Mouse (Mus musculus) frontal cortex, postnatal 36 days (tissue): Measurements from ENCODE around the gene Pik3c2g.
"Not testable (repeated sequence)": the region's sequence is repeated elsewhere in the genome, so short reads cannot be mapped to it uniquely, and the experiment has no call there.

Source experiments
- DNase-seq, 2 experiments: peaks; one replicate each; pipeline ENCODE4 v3.0.0; 2022; ENCODE audit warnings: low spot score in 2 of 2

The Pik3c2g gene

GRCm38 (mm10) chr6:139908997-139909669 is 322.1 kb downstream of the Pik3c2g start:
- no peak for DNase-seq

DNA sequence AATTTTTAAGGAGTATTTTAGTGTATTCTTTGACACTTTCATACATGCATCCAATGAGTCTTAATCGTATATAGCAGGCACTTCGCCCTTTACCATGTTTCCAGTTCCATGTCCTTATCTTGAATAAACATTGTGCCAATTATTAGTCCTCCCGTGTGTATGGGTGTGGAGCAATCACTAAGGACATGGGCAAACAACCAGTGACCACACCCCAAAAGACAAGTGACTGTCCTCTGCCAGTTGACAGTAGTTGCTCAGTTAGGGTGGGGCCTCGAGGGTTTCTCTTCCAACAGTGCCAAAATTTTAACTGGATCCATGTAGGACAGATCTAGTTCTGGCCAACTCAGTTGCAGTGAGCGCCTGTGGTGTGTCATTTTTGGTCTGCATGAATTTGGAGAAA is 341.7 kb downstream of the Pik3c2g start:
- no peak for DNase-seq

DNA sequence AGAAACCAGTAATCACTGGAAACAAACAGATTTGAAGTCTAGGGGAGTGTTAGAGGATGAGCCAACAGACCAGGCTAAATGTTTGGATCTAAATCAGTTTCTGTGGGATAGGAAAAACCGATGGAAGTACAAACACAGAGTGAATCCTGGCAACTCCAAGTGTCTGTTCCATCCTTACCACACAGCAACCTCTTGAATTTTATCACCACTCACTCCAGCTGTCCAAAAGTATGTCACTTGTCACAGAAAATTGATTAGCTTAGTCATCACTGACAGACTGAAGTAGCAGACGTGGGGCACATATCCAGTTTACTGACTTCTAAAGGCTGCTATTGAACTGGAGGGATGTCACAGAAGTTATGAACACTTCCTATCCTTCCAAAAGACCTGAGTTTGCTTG is 347.8 kb downstream of the Pik3c2g start:
- DNase-seq: no peak

DNA sequence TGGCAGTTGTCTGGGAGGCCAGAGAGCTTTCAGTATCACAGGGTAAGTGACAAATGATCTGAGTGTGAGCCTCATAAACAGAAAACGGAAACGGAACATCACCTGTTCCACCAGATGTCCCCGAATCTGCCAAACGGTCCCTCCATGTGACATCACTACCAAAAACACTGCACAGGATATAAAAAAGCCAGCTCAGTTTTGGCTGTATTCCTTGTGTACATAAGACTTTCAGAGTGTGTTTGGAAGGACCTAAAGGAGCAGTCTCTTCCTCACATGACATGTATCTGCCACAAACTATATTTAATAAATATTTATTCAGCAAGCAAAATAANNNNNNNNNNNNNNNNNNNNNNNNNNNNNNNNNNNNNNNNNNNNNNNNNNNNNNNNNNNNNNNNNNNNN is 350.6 kb downstream of the Pik3c2g start:
- DNase-seq: not testable (repeated sequence)

DNA sequence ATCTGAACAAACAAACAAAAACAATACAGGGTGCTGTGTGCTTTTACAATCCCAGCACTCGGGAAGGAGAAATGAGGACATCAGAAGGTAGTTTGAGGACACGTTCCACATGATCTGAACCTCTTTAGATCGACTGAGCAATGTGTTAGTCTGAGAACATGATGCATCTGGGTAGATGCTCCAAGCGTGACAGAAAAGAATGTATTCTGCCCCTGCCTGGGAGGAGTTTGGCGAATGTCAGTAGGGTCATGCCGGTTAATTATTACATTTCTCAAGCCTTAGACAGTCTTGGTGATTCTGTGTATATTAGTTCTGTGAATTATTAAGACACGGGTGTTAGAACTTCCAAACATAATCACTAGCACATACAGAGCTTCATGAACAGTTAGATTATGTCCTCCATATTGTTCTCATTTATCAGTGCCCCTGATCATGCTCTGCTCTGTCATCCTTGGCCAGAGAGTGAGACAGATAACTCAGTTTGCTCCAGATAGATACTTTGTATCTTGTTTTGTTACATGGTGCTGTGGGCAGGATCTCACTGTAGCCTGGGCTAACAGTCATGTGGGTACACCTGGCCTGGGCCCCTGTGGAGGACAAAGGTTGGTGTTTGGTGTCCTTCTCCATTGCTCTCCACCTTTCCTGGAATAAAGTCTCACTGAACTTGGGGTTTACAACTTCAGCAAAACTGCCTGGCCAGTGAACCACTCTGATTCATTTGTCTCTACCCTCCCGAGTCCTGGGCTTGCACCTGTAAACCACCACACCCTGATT is 360.3 kb downstream of the Pik3c2g start:
- no peak for DNase-seq

DNA sequence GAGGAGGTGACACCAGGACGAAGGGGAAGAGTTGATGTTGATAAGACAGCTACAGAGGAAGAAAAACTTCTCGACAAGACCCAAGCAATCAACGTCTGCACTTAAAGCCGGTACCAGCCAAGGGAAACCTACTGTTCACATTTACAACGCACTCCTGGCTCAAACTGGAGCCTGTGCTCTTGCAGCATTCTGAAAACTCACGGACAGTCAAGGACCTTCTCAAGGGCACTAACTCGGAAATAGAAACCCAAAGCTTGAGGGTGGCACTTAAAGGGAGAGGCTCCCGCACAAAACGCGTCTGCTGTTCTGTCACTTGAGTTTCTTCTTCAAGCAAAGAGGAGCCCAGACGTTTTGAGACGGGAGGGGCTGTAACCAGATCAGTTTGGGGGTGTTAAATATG is 366.6 kb downstream of the Pik3c2g start:
- no peak for DNase-seq

DNA sequence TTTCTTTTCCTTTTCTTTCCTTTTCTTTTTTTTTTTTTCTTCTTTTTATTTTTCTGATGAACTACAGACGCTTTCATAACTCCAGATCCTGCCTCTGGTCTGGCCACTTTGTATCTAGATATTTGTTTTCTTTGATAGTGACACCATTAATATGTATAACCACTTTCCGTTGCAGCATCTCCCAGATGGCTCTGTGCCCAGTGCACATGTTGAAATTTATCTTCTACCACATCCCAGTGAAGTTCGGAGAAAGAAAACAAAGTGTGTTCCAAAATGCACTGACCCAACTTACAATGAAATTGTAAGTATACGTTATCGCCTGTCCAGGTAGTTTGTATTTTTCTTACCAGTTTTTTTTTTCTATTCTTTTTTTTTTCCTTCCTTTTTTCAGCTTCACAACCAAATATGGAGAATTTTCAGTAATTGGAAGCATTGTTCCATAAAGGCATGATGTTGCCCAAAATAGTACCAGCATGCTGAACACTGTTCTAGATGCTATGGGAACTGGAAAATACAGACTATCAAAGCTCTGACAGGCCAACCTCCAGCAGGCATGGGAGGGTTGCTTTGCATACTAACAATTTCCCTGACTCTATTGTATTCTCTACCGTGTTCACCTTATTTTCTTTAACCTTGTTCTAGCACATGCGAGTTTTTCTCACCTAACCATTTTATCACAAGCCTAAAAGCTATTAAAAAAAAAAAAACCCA is 370.7 kb downstream of the Pik3c2g start:
- DNase-seq: no peak

DNA sequence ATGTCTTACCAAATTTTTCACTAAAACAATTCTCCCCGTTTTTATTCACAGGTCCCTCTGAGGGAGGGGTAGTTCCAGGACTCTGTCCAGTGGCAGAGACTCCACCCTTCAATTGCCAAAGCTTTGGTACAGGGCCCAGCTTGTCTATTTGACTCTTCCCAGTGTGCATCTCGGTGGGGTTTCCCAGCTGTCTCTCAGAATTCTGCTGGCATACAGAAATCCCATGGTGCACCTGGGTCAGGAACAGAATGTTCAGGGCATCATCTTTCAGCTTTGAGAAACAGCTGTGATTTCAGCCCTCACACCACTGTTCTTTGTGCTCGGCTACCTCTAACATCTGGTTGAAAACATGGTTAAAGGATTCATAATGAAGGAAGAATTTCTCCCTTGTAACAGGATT is 376.8 kb downstream of the Pik3c2g start:
- DNase-seq: no peak

- DNase-seq: no peak
Observed at GRCm38 (mm10) chr6:139964895-139965294, 377.9 kb downstream of the Pik3c2g start.

DNA sequence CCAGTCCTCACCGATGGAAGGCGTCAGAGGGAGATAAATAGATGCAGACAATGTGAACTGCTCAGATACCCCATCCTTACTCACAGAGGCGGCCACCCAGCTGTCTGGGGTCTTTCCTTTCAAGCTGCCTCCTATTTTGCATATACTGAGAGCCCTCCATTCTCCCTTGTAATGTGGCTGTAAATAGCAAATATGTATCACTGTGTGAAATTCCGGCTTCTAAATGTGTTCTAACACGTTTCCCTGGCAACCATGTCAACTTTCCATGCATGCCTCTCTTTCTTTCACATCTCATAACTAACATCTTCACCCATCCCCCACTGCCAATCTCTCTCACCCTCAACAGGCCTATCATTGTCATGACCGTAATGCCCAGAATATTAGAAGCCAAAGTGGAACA is 379.7 kb downstream of the Pik3c2g start:
- DNase-seq: no peak

DNA sequence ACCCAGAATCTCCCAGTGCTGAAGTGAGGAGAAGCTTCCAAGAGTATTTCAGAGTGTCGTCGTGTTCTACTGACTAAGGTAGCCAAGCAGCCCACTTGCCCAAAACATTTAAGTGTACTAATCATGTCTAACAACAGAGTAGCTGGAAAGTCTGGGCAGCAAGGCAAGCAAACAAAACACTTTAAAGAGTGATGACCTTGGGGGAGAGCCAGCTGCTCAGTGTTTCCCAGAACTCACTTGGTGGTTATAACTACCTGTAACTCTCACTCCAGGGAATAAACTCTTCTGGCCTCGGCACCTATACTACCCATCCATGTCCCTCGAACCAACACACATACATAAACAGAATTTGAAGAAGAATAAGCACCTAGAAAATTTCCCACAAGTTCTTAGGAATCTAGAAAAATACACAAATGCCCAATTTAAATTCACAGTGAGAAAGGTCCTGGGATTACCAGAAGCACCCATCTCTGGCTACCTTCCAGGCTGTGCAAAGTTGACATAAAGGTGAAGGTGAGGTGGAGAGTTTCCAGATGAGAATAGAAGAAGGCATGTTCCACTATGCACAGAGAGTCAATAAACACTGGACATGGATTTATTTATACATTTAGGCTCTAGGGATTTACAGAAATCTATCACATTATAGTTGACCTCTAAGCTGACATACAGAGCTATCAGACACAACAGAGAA is 384.7 kb downstream of the Pik3c2g start:
- no peak for DNase-seq

DNA sequence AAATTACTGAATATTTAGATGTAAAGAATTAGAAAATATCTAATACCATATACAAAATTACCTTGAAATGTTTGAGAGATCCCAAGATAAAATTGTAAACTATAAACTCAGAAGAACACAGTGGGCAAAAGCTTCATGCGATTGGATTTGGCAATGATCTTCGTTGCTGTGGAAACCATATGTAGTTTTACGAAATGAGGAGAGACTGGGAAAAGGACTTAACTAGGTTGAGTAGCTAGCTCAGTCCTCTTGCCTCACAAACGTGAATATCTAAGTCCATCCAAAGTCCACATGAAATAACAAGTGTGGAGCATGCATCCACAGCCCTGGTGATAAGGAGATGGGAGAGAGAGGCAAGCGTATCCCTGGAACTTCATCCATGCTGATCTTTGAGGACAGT is 387.6 kb downstream of the Pik3c2g start:
- no peak for DNase-seq

GRCm38 (mm10) chr6:139978114-139978513 is 391.1 kb downstream of the Pik3c2g start:
- no peak for DNase-seq

DNA sequence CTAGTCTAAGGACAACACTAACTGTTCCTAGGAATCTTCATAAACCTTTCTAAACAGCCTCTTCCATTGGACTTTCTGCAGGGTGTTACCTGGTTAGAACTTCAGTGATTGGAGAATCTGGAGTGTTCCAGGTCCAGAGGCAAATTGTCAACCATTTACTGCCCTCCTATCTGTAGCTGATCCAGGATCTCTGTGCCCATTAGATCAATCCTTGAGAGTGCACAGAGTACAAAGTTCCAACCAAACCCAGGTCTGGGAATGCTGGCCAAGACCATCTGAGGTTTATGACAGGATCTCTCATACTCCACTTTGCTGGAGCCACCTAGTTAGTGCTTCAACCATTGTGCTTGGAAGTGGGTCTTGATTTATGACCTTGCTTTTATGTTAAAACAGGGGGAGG is 394.0 kb downstream of the Pik3c2g start:
- DNase-seq: no peak

GRCm38 (mm10) chr6:139984069-139984468 is 397.0 kb downstream of the Pik3c2g start:
- no peak for DNase-seq

GRCm38 (mm10) chr6:139986564-139986963 is 399.5 kb downstream of the Pik3c2g start:
- DNase-seq: no peak

- DNase-seq: no peak
Observed at GRCm38 (mm10) chr6:139989075-139989474, 402.1 kb downstream of the Pik3c2g start.

GRCm38 (mm10) chr6:139989597-139989996 is 402.6 kb downstream of the Pik3c2g start:
- DNase-seq: no peak

- DNase-seq: no peak
Observed at GRCm38 (mm10) chr6:140005181-140005580, 418.2 kb downstream of the Pik3c2g start.
